Mouse (Mus musculus) forebrain, embryonic 15.5 days (tissue): Measurements from ENCODE around the gene Clcn1. TPM values are rescaled to one million over a fixed set of nuclear protein-coding genes. Genes with fewer than 3 reads are reported as not detected.

Experiments
- ATAC-seq: fragments of 200-750 bp; cut with Nextera tagmentation; replicated peaks from 2 replicates; pipeline ENCODE4 v1.8.0; 2017; ENCODE audit warnings: mild to moderate bottlenecking, moderate TSS enrichment, moderate library complexity
- H3K27ac ChIP-seq: fragments of 300-500 bp; sonication (generic); replicated peaks from 2 replicates; pipeline ENCODE4 v1.5.1; 2015; ENCODE audit warnings: mild to moderate bottlenecking, inconsistent platforms
- H3K27me3 ChIP-seq: fragments of 300-500 bp; sonication (generic); 2 replicates; pipeline ENCODE4 v1.6.1; 2015; ENCODE audit warnings: inconsistent platforms
- H3K36me3 ChIP-seq: fragments of 300-500 bp; sonication (generic); 2 replicates; pipeline ENCODE4 v1.6.1; 2015; ENCODE audit warnings: mild to moderate bottlenecking, inconsistent platforms
- H3K4me1 ChIP-seq: fragments of 300-500 bp; sonication (generic); 2 replicates; pipeline ENCODE4 v1.6.1; 2015; ENCODE audit warnings: inconsistent platforms
- H3K4me2 ChIP-seq: fragments of 300-500 bp; sonication (generic); replicated peaks from 2 replicates; pipeline ENCODE4 v1.6.1; 2015; ENCODE audit warnings: mild to moderate bottlenecking, inconsistent platforms
- H3K4me3 ChIP-seq: fragments of 300-500 bp; sonication (generic); 2 replicates; pipeline ENCODE4 v1.5.1; 2015; ENCODE audit warnings: mild to moderate bottlenecking, inconsistent platforms
- H3K9ac ChIP-seq: fragments of 300-500 bp; sonication (generic); replicated peaks from 2 replicates; pipeline ENCODE4 v1.6.1; 2015; ENCODE audit warnings: mild to moderate bottlenecking, inconsistent platforms
- H3K9me3 ChIP-seq: fragments of 300-500 bp; sonication (generic); 2 replicates; pipeline ENCODE4 v1.6.1; 2016; ENCODE audit warnings: inconsistent platforms
- WGBS: fragments of 180-500 bp; shearing (Covaris S2); methylation state at CpG from one replicate; pipeline ENCODE4 v1.1.7; 2015; ENCODE audit warnings: mixed read lengths; 5-methylcytosine and 5-hydroxymethylcytosine counted together
- polyA plus RNA-seq: library from polyadenylated mRNA; unstranded; fragments of >200 nt; fragmentation: Nextera tagmentation; extraction: Ambion mirVana; gene quantifications from 2 replicates; pipeline ENCODE4 v1.2.1, GENCODE M21; 2015

Clcn1 gene
- polyA plus RNA-seq, 1 experiment from 2014 or later, result 2.3 TPM

GRCm38 (mm10) chr6:42354076-42355019, 67.9 kb downstream of the Clcn1 start:
- H3K9me3 ChIP-seq, result no peaks in the 10 kb centered on the region
- no peak overlapping the region for H3K4me3 ChIP-seq
- 50% methylated on average over 11 of the region's 11 CpGs for WGBS
- H3K27ac ChIP-seq, result no peak overlapping the region
- ATAC-seq, result no peak
- H3K4me2 ChIP-seq, result no peak overlapping the region
- H3K36me3 ChIP-seq, result peaks cover 25% of the 10 kb centered on the region
- peaks cover 22% of the 10 kb centered on the region for H3K4me1 ChIP-seq
- no peak overlapping the region for H3K9ac ChIP-seq
- no peaks in the 10 kb centered on the region for H3K27me3 ChIP-seq

GRCm38 (mm10) chr6:42355366-42355765, 68.9 kb downstream of the Clcn1 start:
- ATAC-seq, result no peak
- no peak overlapping the region for H3K27ac ChIP-seq
- peaks cover 22% of the 10 kb centered on the region for H3K4me1 ChIP-seq
- WGBS, result 93% methylated on average over 6 of the region's 6 CpGs
- no peaks in the 10 kb centered on the region for H3K27me3 ChIP-seq
- no peak overlapping the region for H3K4me3 ChIP-seq
- no peak overlapping the region for H3K9ac ChIP-seq
- no peaks in the 10 kb centered on the region for H3K9me3 ChIP-seq
- H3K4me2 ChIP-seq, result no peak overlapping the region
- H3K36me3 ChIP-seq, result peaks cover 26% of the 10 kb centered on the region

DNA sequence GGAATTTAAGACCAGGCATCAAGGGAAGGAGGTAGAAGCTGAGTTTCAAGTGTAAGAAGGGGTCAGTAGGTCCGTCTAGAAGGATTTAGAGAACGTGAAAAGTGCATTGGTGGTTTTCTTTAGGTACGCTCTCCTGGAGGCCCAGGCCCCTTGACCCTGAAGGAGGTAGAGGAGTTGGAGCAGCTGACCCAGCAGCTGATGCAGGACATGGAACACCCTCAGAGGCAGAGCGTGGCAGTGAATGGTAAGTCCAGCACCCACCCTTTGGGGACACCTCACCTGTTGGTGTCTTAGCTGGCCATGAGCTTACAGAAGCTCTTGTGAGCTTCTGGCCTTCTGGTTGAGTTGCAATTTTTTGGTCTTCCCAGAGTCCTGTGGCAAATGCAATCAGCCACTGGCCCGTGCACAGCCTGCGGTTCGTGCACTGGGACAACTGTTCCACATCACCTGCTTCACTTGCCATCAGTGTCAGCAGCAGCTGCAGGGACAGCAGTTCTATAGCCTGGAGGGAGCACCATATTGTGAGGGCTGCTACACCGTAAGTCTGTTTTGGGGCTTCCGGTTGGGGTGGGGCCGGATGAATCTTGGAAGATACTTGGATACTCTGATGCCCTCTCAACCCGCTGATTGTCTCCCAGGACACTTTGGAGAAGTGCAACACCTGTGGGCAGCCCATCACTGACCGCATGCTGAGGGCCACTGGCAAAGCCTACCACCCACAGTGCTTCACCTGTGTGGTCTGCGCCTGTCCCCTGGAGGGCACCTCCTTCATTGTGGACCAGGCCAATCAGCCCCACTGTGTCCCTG, 69.5 kb downstream of the Clcn1 start:
- Histone ChIP-seq H3K4me3 (no peak overlapping the region), H3K9ac (no peak overlapping the region), H3K27ac (no peak overlapping the region), H3K9me3 (no peaks in the 10 kb centered on the region), H3K4me2 (no peak overlapping the region), H3K4me1 (peaks cover 16% of the 10 kb centered on the region), H3K36me3 (peaks cover 26% of the 10 kb centered on the region), H3K27me3 (no peaks in the 10 kb centered on the region)
- no peak for ATAC-seq
- WGBS, result 92% methylated on average over 13 of the region's 13 CpGs

DNA sequence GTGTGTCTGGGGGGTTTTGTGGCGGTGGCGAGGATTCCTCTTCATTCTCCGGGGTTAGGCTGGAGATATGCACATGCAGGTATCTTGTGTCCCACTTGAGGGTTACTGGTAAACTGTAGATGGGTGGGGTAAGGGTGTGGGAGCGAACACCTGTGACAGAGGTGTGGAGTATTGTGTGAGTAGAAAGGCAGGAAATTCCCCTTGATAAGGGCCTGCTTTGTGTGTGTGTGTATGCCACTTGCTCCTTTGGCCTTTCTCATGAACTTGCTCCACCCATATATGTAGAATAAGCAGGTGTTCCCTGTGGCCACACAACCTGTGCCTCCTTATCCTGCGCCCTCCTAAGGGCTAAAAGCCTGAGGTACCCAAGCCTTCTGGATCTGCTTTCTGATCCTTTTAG, 70.4 kb downstream of the Clcn1 start:
- Histone ChIP-seq H3K4me2 (no peak overlapping the region), H3K4me3 (no peak overlapping the region), H3K36me3 (peaks cover 26% of the 10 kb centered on the region), H3K27me3 (no peaks in the 10 kb centered on the region), H3K4me1 (peaks cover 10% of the 10 kb centered on the region), H3K9me3 (no peaks in the 10 kb centered on the region), H3K27ac (no peak overlapping the region), H3K9ac (no peak overlapping the region)
- ATAC-seq, result no peak
- 96% methylated on average over 5 of the region's 5 CpGs for WGBS

GRCm38 (mm10) chr6:42357901-42358300, 71.4 kb downstream of the Clcn1 start:
- Histone ChIP-seq H3K4me1 (peaks cover 10% of the 10 kb centered on the region), H3K4me3 (no peak overlapping the region), H3K4me2 (no peak overlapping the region), H3K9me3 (no peaks in the 10 kb centered on the region), H3K9ac (no peak overlapping the region), H3K36me3 (peaks cover 26% of the 10 kb centered on the region), H3K27me3 (no peaks in the 10 kb centered on the region), H3K27ac (no peak overlapping the region)
- WGBS, result 81% methylated on average over 6 of the region's 6 CpGs
- ATAC-seq, result no peak

- Histone ChIP-seq H3K4me2 (no peak overlapping the region), H3K27me3 (no peaks in the 10 kb centered on the region), H3K4me3 (no peak overlapping the region), H3K36me3 (peaks cover 26% of the 10 kb centered on the region), H3K9me3 (no peaks in the 10 kb centered on the region), H3K4me1 (peaks cover 10% of the 10 kb centered on the region), H3K9ac (no peak overlapping the region), H3K27ac (no peak overlapping the region)
- no peak for ATAC-seq
- 95% methylated on average over 12 of the region's 12 CpGs for WGBS
Measured at GRCm38 (mm10) chr6:42358901-42359300, 72.4 kb downstream of the Clcn1 start.

DNA sequence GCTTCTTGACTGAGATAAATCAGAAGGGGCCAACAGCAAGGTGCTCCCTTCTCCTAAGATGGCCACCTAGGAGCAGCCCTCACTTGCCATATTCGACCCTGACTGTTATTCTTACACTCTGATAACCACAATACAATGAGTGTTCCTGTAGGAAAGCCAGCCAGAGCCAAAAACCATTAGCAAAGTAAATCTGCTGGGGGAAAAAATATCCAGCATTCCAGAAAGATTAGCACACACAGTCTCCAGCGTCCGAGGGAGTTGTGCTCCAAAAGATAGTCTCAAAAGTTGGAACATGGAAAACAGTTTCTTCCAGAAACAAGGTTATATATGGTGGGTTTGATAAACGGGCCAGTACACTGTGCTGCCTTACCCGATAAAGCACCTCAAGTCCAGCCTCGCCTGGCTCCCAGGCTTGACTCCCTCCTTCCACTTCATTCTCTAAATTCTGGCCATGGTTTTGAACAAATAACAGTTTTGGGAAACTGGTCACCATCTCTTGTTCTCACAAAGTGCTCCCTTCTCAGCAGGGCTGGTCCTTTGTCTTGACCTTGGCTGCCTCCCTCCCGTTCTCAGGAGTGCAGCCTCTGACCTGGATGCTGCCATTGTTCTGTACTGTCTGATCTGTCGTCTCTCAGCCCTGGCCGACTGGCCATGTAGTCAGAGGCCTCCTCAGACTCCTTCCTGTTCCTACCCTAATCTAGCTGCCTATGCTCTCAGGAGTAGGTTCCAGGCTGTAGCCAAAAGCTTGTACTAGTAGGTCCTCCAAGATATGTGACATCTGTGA, 73.1 kb downstream of the Clcn1 start:
- H3K4me3 ChIP-seq, result no peak overlapping the region
- no peak overlapping the region for H3K9ac ChIP-seq
- H3K27ac ChIP-seq, result no peak overlapping the region
- no peaks in the 10 kb centered on the region for H3K27me3 ChIP-seq
- 80% methylated on average over 9 of the region's 9 CpGs for WGBS
- H3K4me1 ChIP-seq, result peaks cover 3% of the 10 kb centered on the region; the same call in 1 of the 2 replicates
- no peak overlapping the region for H3K4me2 ChIP-seq
- peaks cover 26% of the 10 kb centered on the region for H3K36me3 ChIP-seq
- ATAC-seq, result no peak
- H3K9me3 ChIP-seq, result no peaks in the 10 kb centered on the region

- peaks cover 3% of the 10 kb centered on the region; the same call in 1 of the 2 replicates for H3K4me1 ChIP-seq
- no peaks in the 10 kb centered on the region for H3K9me3 ChIP-seq
- no peak for ATAC-seq
- peaks cover 26% of the 10 kb centered on the region for H3K36me3 ChIP-seq
- H3K27ac ChIP-seq, result no peak overlapping the region
- H3K9ac ChIP-seq, result no peak overlapping the region
- 88% methylated on average over 6 of the region's 6 CpGs for WGBS
- H3K27me3 ChIP-seq, result no peaks in the 10 kb centered on the region
- no peak overlapping the region for H3K4me2 ChIP-seq
- H3K4me3 ChIP-seq, result no peak overlapping the region
Measured at GRCm38 (mm10) chr6:42360231-42360840, 73.9 kb downstream of the Clcn1 start.

- WGBS, result 95% methylated on average over 13 of the region's 13 CpGs
- Histone ChIP-seq H3K9ac (no peak overlapping the region), H3K9me3 (no peaks in the 10 kb centered on the region), H3K4me2 (no peak overlapping the region), H3K4me3 (no peak overlapping the region), H3K36me3 (peaks cover 22% of the 10 kb centered on the region), H3K27me3 (no peaks in the 10 kb centered on the region), H3K27ac (no peak overlapping the region), H3K4me1 (peaks cover 3% of the 10 kb centered on the region; the same call in 1 of the 2 replicates)
- no peak for ATAC-seq
Measured at GRCm38 (mm10) chr6:42361041-42361895, 74.8 kb downstream of the Clcn1 start.

DNA sequence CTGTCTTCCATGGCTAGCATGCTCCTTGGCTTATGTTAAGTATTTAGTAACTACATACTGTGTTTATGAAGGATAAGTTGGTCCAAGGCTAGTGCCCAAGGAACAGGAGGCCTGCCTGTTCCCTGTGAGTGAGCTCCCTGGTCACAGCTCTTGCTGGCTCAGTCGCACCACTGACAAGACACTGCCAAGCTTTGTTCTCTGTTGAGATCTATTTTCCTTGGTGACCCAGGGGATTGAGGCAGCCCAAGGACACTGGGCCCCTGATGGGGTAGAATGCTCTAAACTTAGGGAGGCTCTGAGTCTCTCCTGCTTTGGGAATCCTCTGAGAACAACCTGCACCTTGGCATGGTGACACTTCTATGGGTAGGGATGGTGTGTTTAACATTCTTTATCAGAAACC, 75.6 kb downstream of the Clcn1 start:
- no peak overlapping the region for H3K9ac ChIP-seq
- no peak overlapping the region for H3K4me3 ChIP-seq
- no peaks in the 10 kb centered on the region for H3K9me3 ChIP-seq
- no peak overlapping the region for H3K4me2 ChIP-seq
- H3K4me1 ChIP-seq, result peaks cover 3% of the 10 kb centered on the region; the same call in 1 of the 2 replicates
- WGBS, result 48% methylated on average over 1 of the region's 1 CpGs
- peaks cover 14% of the 10 kb centered on the region for H3K36me3 ChIP-seq
- no peak for ATAC-seq
- no peak overlapping the region for H3K27ac ChIP-seq
- no peaks in the 10 kb centered on the region for H3K27me3 ChIP-seq

GRCm38 (mm10) chr6:42362497-42362896, 76.0 kb downstream of the Clcn1 start:
- Histone ChIP-seq H3K27ac (no peak overlapping the region), H3K4me2 (no peak overlapping the region), H3K9me3 (no peaks in the 10 kb centered on the region), H3K36me3 (peaks cover 14% of the 10 kb centered on the region), H3K4me3 (no peak overlapping the region), H3K9ac (no peak overlapping the region), H3K4me1 (peaks cover 3% of the 10 kb centered on the region; the same call in 1 of the 2 replicates), H3K27me3 (no peaks in the 10 kb centered on the region)
- 90% methylated on average over 1 of the region's 1 CpGs for WGBS
- no peak for ATAC-seq
